ENCODE assay signal across 9 mouse cellular contexts in the genomic region with DNA sequence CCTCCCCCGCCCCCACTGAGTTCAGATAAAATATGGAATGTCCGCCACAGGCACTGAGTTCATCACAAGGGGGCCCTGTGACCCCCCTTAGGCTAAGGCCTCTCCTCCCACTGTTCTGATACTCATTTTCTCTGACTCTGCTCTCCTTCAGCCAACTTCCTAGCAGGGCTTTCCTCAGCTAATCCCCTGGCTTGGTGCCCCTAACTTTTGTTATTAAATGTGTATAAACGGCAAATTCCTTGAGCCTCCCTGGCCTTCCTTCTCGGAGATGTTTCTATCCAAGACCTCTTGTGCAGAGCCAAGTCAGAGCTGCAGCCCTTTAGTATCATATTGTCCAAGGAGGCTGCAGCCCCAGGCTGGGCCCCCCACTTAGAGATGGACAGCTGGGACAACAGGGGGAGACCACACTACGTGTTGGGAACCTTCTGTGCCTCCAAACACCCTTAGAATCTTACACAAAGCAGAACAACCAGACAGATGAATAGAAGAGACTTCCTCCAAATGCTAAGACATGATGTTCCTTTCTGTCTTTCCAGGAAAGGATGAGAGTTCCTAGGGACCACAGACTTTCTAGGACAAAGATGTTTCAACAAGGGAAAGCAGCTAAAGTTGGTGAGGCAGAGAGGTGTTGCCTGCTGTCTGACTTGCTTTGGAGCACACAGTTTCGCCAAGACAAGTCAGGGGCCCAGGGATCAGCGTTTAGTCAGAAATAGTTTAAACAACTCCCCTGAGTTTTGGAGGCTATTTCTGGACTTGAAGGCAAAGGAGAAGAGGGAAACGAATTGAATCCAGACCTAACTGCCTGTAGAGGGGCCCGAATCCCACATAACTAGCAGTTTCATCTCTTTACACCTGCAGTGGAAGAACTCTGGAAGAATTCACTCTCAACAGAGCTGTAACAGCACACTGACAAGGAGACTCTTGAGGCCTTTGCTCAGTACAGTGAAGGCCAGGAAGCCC.
A peak's percentile ranks its signal among the peaks of the same experiment; 100 is the strongest.
DNase-seq lines count a peak whose midpoint lies in the region; ATAC-seq and TF ChIP-seq lines count a peak whose summit lies in the region.
"Had no signal": no experiment of that assay in that cellular context is flagged by ENCODE, and none has a peak within 500 bp of the region (broad histone marks: within the 10 kb centered on the region; RNA-seq: fewer than 3 reads in every experiment).

No protein-coding gene starts in this region.

- H3K4me2 ChIP-seq in lung, embryonic 16.5 days (ENCODE audit: low read depth, low read length) = no peak overlapping the region
- H3K4me2 ChIP-seq in heart, embryonic 16.5 days (ENCODE audit: low read depth, low read length) = no peak overlapping the region

- 43% methylated on average over 9 of the region's 9 CpGs for WGBS in lung, embryonic 16.5 days
- 34% methylated on average over 9 of the region's 9 CpGs for WGBS in heart, embryonic 16.5 days

- intact Hi-C loops in gastrocnemius, adult 2 months (cut with DNase I) = no loop called here
- intact Hi-C loops in gastrocnemius, postnatal 36 days (cut with DNase I) = loop anchor here (5.0 kb wide), 1 partner anchor 159 kb away; no protein-coding TSS in a partner anchor

- H3K27ac ChIP-seq in gastrocnemius, adult 2 months = peak overlapping the region; percentile 76
- H3K27ac ChIP-seq in lung, embryonic 16.5 days (ENCODE audit: low read length) = peak overlapping the region; percentile 63
- H3K27ac ChIP-seq in heart, embryonic 16.5 days (ENCODE audit: low read length) = peak overlapping the region; percentile 83

- TF ChIP-seq CTCF in gastrocnemius, adult 2 months (IDR thresholded peaks at IDR 0.05) = no peak

- peak; percentile 44 for ATAC-seq in lung, embryonic 16.5 days (ENCODE audit: low read depth)
- peak; percentile 24; the same call in 1 of the 2 replicates for ATAC-seq in heart, embryonic 16.5 days (replicated peaks; ENCODE audit: extremely low read depth, insufficient read depth, low FRiP score)

- H3K27me3 ChIP-seq in lung, embryonic 16.5 days (ENCODE audit: control insufficient read depth, insufficient read depth, low read depth, low read length) = no peaks in the 10 kb centered on the region
- H3K27me3 ChIP-seq in heart, embryonic 16.5 days (ENCODE audit: control insufficient read depth, insufficient read depth, low read length) = no peaks in the 10 kb centered on the region

- no peaks in the 10 kb centered on the region for H3K9me3 ChIP-seq in lung, embryonic 16.5 days (ENCODE audit: control insufficient read depth, low read length)
- H3K9me3 ChIP-seq in heart, embryonic 16.5 days (replicated peaks; ENCODE audit: control insufficient read depth, low read length) = no peaks in the 10 kb centered on the region

- no peak for DNase-seq in gastrocnemius, adult 2 months
- no peak for DNase-seq in gastrocnemius, postnatal 36 days
- no peak for DNase-seq in lung, postnatal 25 days (ENCODE audit: low spot score)
- peak; percentile 36 for DNase-seq in lung, postnatal 36 days
- DNase-seq in cerebellum, postnatal 36 days = no peak
- no peak for DNase-seq in thymus, postnatal 25 days
- DNase-seq: B cell, adult 2 months had no signal

- no peak overlapping the region for H3K4me3 ChIP-seq in gastrocnemius, adult 2 months
- no peak overlapping the region for H3K4me3 ChIP-seq in lung, embryonic 16.5 days (ENCODE audit: low read length)
- H3K4me3 ChIP-seq in heart, embryonic 16.5 days (ENCODE audit: low read length) = no peak overlapping the region

- peaks cover 37% of the 10 kb centered on the region for H3K4me1 ChIP-seq in lung, embryonic 16.5 days (replicated peaks; ENCODE audit: control insufficient read depth, insufficient read depth, low read length)
- H3K4me1 ChIP-seq in heart, embryonic 16.5 days (ENCODE audit: control insufficient read depth, insufficient read depth, low read length) = peaks cover 44% of the 10 kb centered on the region

- no peaks in the 10 kb centered on the region for H3K36me3 ChIP-seq in lung, embryonic 16.5 days (ENCODE audit: control insufficient read depth, insufficient read depth, low read length)
- H3K36me3 ChIP-seq in heart, embryonic 16.5 days (ENCODE audit: control insufficient read depth, insufficient read depth) = no peaks in the 10 kb centered on the region

- H3K9ac ChIP-seq in lung, embryonic 16.5 days (ENCODE audit: low read length) = no peak overlapping the region
- peak overlapping the region; percentile 58 for H3K9ac ChIP-seq in heart, embryonic 16.5 days (ENCODE audit: low read length)
